Mouse (Mus musculus): ENCODE results near the gene Prss57. TPM values are rescaled to one million over a fixed set of nuclear protein-coding genes. Genes with fewer than 3 reads are reported as not detected.

Prss57 gene
- total and polyA plus RNA-seq, 3 experiments: 0.50 to 0.70 TPM; not detected in 1

GRCm38 (mm10) chr10:79764234-79764633, 26.5 kb downstream of the Prss57 start:
- Histone ChIP-seq H3K4me1 (ENCODE audit: control insufficient read depth in 1 of 2, insufficient read depth in 2 of 2, low read length in 2 of 2) (peaks cover 0 to 19% of the 10 kb centered on the region in 2 experiments; a peak in 3 of 4 replicates), H3K36me3 (ENCODE audit: control insufficient read depth in 1 of 2, insufficient read depth in 2 of 2, low read length in 2 of 2) (peaks cover 3 to 13% of the 10 kb centered on the region in 2 experiments; a peak in 3 of 4 replicates), H3K27me3 (ENCODE audit: control insufficient read depth in 1 of 2, insufficient read depth in 2 of 2, low read length in 2 of 2) (no peaks in the 10 kb centered on the region), H3K27ac (ENCODE audit: control insufficient read depth, low read depth, low read length) (no peak overlapping the region), H3K9ac (ENCODE audit: control insufficient read depth, low read depth, low read length, poor library complexity, severe bottlenecking) (no peak overlapping the region), H3K4me3 (ENCODE audit: control insufficient read depth in 1 of 2, insufficient read depth in 1 of 2, low read depth in 2 of 2, low read length in 2 of 2) (no peak overlapping the region), H3K9me3 (replicated peaks; ENCODE audit: insufficient read depth, low read length) (no peaks in the 10 kb centered on the region), H3K79me2 (ENCODE audit: control insufficient read depth, insufficient read depth, low read length, poor library complexity) (peaks cover 43% of the 10 kb centered on the region)
- TF ChIP-seq USF1 (IDR thresholded peaks at IDR 0.05; ENCODE audit: low read depth, low read length) (no peak), USF2 (IDR thresholded peaks at IDR 0.05; ENCODE audit: borderline replicate concordance in 1 of 2, insufficient read depth in 1 of 2, low read depth in 1 of 2, low read length in 2 of 2) (no peak), CHD2 (IDR thresholded peaks at IDR 0.05; ENCODE audit: low read length) (no peak), ZNF384 (IDR thresholded peaks at IDR 0.05; ENCODE audit: low read depth, low read length) (no peak), RAD21 (IDR thresholded peaks at IDR 0.05; ENCODE audit: low read depth, low read length) (no peak), E2F4 (IDR thresholded peaks at IDR 0.05; ENCODE audit: borderline replicate concordance, low read depth, low read length) (no peak), HCFC1 (IDR thresholded peaks at IDR 0.05; ENCODE audit: low read depth, low read length) (no peak)
- no peak for DNase-seq (ENCODE audit: low read depth, low spot score)

- no peak for DNase-seq (ENCODE audit: low read depth, low spot score)
- H3K36me3 ChIP-seq (ENCODE audit: control insufficient read depth in 1 of 2, insufficient read depth in 2 of 2, low read length in 2 of 2): peaks cover 4 to 12% of the 10 kb centered on the region in 2 experiments; a peak in 3 of 4 replicates
- no peak overlapping the region for H3K4me3 ChIP-seq (ENCODE audit: control insufficient read depth in 1 of 2, insufficient read depth in 1 of 2, low read depth in 2 of 2, low read length in 2 of 2)
- H3K4me1 ChIP-seq (ENCODE audit: control insufficient read depth in 1 of 2, insufficient read depth in 2 of 2, low read length in 2 of 2): peaks cover 0 to 15% of the 10 kb centered on the region in 2 experiments; a peak in 3 of 4 replicates
- no peaks in the 10 kb centered on the region for H3K9me3 ChIP-seq (replicated peaks; ENCODE audit: insufficient read depth, low read length)
- H3K79me2 ChIP-seq (ENCODE audit: control insufficient read depth, insufficient read depth, low read length, poor library complexity): peaks cover 43% of the 10 kb centered on the region
- H3K27me3 ChIP-seq (ENCODE audit: control insufficient read depth in 1 of 2, insufficient read depth in 2 of 2, low read length in 2 of 2): no peaks in the 10 kb centered on the region
- no peak overlapping the region for H3K27ac ChIP-seq (ENCODE audit: control insufficient read depth, low read depth, low read length)
- H3K9ac ChIP-seq (ENCODE audit: control insufficient read depth, low read depth, low read length, poor library complexity, severe bottlenecking): no peak overlapping the region
- no peak for TF ChIP-seq CHD2 (IDR thresholded peaks at IDR 0.05; ENCODE audit: low read length)
- TF ChIP-seq MAX (IDR thresholded peaks at IDR 0.05; ENCODE audit: low read length): no peak
- no peak for TF ChIP-seq ZKSCAN1 (IDR thresholded peaks at IDR 0.05; ENCODE audit: low read depth, low read length)
- no peak for TF ChIP-seq RCOR1 (IDR thresholded peaks at IDR 0.05; ENCODE audit: low read depth, low read length)
- TF ChIP-seq RAD21 (IDR thresholded peaks at IDR 0.05; ENCODE audit: low read depth, low read length): no peak
- TF ChIP-seq MXI1 (IDR thresholded peaks at IDR 0.05; ENCODE audit: low read depth, low read length): no peak
- no peak for TF ChIP-seq KAT2A (conservative IDR thresholded peaks at IDR 0.05; ENCODE audit: low read depth, low read length)
- no peak for TF ChIP-seq SMC3 (IDR thresholded peaks at IDR 0.05; ENCODE audit: low read depth, low read length)
- no peak for TF ChIP-seq TBP (IDR thresholded peaks at IDR 0.05; ENCODE audit: low read depth, low read length)
- TF ChIP-seq ETS1 (IDR thresholded peaks at IDR 0.05; ENCODE audit: low read depth, low read length): no peak
- TF ChIP-seq NELFE (IDR thresholded peaks at IDR 0.05; ENCODE audit: low read depth, low read length): no peak
- no peak for TF ChIP-seq POLR2AphosphoS2 (IDR thresholded peaks at IDR 0.05; ENCODE audit: low read length)
- no peak for TF ChIP-seq EP300 (IDR thresholded peaks at IDR 0.05; ENCODE audit: low read depth in 1 of 2, low read length in 2 of 2)
- no peak for TF ChIP-seq ELF1 (IDR thresholded peaks at IDR 0.05; ENCODE audit: low read depth, low read length)
- no peak for TF ChIP-seq USF2 (IDR thresholded peaks at IDR 0.05; ENCODE audit: borderline replicate concordance in 1 of 2, insufficient read depth in 1 of 2, low read depth in 1 of 2, low read length in 2 of 2)
Observed at GRCm38 (mm10) chr10:79762875-79763274, 27.9 kb downstream of the Prss57 start.

Measured in MEL (cell line).